Mouse (Mus musculus) left cerebral cortex, adult 9 months (tissue): ENCODE results near the gene Gng12.

Experiments
- DNase-seq, 2 experiments: peaks; one replicate each; pipeline ENCODE4 v3.0.0; 2022; ENCODE audit warnings: low spot score in 2 of 2

Gene Gng12

DNA sequence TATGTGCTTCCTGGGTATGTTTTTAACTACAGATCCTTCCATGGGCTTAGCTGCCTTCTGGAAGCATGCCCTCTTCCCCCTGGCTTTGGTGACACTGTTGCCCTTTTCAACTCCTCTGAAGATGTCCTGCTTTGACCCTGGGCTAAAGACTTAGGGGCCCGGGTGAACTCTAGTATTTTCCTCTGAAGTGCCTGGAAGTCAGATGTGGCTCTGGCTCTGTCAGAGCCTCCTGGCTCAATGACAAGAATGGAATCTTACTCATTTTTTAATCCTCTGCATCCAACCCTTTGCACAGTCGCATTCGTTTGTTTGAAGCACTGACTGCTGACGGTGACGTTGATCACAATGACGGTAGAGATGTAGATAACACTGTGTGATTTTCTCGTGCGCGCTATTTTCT is 96.0 kb downstream of the Gng12 start:
- DNase-seq, result no peak

DNA sequence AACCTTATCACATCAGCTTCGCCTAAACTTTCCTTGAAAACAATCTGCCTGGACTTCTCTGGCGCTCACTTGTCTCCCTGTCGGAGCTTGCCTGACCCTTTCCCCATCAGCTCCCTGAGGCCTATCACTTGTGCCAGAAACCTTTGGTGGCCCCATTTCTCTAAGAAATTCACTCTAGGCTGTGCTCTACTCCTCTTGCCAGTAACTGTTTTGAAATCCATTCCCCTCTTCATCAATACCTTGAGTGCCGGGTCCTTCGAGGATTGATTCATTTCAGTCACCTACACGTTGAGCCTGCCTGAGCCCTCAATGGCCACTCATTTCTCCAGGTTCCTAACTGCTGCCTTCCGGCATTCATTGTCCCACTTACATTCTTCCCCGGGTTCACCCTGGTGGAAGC is 96.6 kb downstream of the Gng12 start:
- DNase-seq, result no peak

DNA sequence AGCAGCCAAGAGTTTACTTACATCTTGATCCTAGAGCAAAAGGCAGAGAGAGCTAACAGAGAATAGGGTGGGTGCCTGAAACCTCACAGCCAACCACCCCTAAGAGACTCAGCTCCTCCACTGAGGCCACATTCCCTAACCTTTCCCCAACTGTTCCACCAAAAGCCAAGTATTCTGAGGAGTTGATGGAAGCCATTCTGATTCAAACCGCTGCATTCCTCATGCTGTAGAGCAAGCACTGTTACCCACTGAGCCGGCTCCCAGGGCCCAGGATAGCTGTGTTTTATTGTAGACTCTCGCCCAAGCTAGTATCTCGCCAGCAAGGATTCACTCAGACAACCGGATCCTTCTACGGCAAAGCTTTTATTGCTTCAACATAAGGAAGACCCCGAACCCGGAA is 98.8 kb downstream of the Gng12 start:
- no peak for DNase-seq

DNA sequence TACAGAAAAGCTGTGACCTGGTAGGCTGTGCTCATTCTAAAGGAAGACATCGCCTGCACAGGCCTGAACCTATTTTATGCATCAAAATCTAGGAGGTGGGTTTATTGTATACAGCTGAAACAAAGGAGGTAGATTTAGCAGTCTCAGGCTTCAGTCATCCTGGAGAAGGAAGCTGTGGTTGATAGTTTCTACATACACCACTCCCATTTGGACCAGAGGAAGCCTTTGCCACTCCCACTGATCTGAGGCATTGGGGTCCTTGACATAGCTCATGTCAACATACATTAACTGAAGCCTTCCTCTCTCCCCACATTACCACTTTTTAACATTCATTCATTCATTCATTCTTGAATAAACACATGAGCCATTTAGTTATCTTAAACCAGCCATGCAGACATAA is 99.6 kb downstream of the Gng12 start:
- DNase-seq, result no peak

DNA sequence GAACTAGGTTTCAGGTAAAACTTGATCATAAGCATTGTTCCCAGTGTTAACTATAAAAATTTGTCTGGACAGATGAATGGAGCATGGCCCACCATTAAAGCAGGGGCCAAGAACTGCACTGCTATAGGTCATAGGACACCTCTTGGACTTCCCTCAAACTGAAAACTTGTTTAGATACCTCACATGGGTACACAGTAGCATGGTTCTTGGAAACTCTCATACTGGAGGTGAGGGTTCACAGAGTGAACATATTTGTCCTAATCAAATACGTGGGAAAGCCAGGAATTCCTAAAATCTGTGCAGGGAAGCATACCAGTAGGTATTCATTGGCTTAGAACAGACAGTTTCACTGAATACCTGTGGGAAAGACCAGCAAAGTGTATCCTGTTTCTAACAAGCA is 100.1 kb downstream of the Gng12 start:
- DNase-seq, result no peak

DNA sequence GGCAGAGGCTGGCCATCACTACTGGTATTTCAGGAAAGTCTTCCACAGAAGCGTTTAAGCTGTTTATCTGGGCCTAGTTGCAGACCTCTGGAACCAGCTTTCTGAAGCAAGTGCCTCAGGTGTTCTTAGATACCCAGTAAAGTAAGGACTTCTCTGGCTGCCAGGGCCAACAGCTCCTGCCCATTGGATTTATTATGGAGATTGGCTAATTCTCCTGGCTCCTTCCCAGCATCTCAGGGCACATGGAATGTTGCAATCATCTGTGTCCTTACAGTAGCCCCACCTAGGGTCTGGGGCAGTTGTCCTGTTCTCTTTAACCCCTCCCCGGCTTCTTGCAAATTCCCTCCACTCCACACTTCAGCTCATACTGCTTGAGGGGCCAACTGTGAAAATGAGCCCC is 102.4 kb downstream of the Gng12 start:
- no peak for DNase-seq

DNA sequence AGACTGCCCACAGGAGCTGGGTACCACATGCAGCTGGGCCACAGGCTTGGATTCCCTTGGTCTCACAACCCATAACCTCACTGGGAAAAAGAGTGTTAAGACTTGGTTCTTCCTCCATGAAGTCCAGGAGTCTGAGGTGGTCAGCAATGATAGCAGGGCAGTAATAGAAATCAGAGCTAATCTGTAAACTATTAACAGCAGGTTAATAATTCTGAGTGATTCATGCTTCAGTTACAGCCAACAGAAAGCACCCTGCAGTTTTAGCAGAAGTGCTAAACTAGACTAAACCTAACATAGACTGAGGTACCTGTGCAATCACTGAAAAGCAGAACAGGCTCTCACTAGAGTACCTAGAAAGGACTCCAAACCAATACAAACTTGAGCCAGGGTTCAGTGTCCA is 103.6 kb downstream of the Gng12 start:
- DNase-seq, result no peak

DNA sequence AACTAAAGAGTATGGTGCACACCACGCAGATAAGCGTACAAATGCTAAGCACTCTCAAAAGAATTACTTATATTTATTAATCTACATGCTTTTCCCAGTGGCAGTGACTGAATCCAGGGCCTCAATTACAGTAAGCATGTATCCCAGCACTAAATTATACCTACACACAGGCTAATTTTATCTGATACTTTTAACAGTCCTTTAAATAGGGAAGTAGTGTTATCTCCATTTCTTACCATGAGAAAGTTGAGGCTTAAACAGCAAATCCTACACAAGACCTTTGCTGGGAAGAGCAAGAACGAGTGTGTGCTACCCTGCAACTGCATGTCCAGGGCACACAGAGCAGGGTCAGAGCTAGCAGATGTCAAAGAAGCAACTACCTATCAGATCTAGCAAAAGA is 113.7 kb downstream of the Gng12 start:
- DNase-seq, result no peak

DNA sequence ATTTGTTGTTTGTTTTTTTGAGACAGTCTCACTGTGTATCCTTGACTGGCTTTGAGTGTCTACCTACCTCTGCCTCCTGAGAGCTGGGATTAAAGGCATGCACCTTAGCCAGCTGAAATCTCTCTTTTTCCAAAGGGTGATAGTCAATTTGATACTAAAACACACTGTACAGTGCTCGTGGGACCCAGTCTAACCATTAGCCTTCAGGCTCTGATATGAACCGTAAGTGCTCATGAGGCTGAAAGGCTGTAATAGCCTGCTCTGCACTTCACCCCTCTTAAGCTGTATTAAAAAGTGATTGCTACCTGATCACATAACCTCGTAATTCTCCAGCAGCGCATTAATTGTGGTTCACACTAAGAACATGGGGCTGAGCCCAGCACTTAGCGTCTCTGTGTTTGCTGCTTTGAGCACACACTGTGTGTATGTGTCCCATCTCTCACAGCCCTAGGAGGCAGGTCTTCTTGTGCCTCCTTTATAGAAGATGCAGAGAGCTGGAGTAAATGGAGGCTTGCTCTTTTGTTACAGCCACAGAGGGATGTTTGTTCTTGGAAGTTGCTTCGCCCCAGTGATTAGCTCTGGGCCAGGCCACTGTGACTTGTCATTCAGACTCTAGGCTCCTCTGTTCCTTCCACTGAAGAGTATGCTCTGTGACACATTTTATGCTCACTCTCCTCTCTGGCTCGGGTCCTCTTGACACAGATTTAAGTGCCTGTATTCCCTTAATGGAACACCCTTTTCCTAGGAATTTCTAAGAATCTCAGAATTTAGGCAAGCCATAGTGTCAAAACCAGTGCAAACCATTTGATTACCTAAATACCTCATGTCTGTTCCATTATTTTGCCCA is 114.4 kb downstream of the Gng12 start:
- DNase-seq, result no peak

DNA sequence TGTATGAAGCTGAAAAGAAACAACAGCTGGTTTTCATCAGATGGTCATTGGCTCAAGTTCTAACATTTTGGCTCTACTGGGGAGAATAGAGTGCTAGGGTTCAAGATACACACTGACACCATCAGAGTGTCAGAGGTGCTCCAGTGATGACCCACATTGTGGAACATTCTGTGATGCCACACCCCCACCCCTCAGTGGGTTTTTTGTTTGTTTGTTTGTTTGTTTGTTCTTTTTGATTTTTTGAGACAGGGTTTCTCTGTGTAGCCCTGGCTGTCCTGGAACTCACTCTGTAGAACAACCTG is 115.0 kb downstream of the Gng12 start:
- no peak for DNase-seq

DNA sequence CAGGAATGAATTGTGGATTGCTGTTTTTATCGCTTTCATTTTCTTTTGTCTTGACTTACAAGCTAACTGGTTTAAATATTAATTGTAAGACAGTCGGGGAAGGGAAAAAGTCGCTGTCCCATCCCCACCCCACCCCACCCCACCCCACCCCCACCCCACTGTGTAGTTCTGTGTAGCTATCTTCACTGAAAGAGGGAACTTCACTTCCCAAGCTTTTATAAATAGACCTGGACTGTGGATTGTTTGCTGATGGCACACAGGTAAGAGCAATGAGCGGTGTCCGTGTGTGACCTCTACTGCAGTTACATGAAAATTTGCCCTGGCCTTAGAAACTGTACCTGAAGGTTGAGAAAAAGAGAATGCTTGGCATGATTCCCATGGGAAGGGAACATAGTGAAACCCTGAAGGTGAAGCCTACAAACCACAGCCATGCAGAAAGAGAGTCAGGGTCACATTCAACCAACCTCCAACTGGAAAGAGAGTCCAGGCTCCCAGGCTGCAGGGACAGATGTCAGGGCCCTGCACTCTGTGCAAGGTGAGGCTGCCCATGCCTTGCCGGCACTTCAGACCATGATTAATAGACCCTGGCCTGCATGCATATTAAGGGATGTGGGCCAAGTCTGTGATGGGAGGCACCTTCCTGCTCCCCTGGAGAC is 117.2 kb downstream of the Gng12 start:
- no peak for DNase-seq

DNA sequence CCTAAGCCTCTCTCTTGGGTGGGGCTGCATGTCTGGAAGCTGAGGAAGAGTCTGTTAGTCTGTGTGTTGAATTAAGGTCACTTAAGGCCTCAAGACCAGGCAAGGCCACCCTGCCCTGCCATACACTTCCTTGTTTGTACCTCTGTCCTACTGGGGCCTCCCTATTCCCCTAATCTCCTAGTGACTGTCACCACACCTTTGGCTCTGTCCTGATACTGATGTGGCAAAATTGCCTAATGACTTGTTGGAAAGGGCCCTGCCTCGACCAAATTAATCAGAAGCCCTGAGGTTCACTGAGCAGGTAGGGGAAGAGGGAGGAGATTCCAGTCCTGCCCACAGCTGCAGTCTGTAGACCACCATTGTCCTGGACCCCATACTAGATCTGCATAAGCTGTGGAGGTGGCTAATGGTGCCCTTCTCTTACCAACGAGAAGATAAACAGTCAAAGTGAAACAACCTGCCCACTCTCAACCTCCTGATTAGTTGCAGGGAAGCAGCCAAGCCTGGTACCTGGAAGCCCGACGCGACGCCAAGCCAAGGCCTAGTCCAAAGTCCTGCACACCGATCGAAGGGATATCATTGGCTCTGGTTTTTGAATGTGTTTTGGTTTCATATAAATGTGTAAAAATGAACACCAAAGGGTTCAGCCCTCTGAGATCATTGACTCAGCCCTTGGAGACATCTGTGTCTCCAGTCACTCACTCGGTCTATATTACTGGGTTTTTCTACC is 117.9 kb downstream of the Gng12 start:
- no peak for DNase-seq

DNA sequence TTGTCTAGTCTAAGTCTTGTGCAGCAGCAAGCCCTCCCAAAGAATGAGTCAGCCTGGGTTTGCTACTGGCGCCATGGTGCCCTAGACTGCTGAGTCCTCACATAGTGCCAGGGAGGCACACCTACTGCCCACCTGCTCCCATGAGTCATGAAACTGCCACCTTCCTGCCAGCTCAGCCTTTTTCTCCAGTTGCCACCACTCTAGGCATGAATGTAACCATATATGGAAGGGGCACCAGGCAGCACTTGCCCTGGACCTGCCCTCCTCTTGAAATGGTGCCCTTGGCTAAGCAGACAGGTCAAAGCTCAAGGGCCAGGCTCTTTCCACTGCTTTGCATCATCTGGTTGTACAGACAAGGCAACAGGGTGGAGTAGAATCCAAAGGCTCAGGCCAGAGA is 118.5 kb downstream of the Gng12 start:
- peak in 1 of 2 experiments; percentile 41 for DNase-seq

DNA sequence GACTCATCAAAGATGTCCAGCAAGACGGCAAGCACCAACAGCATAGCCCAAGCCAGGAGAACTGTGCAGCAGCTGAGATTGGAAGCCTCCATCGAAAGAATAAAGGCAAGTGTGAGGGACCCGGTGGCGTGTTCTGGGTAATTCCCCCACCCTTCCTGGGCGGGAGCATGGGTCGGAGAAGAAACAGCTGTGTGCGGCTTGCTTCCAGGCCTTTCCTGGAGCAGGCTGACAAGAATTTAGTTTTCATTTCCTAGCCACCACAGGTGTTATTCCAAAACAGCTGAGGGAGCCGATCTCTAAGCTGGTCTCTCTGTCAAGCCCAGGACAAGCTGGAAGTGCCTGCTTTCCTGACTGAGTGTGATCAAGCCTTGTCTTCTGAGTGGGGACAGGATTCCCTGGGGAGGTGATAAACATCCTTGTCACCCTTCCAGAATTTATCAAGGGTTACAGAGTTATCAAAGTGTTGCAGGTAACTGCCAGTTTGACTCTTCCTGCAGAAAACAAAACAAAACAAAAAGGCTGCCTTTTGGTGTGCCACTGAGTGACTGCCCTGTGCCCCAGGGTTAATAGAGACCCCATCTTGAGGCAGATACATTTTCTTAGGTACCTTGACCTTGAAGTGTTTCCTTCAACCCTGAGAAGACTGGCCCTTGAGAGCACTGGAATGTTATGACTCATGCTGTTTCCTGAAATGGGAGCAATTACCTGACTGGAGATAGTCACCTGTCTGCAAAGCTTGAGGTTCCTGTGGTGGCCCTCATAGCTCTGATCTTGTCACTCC is 119.7 kb downstream of the Gng12 start:
- DNase-seq, result no peak

DNA sequence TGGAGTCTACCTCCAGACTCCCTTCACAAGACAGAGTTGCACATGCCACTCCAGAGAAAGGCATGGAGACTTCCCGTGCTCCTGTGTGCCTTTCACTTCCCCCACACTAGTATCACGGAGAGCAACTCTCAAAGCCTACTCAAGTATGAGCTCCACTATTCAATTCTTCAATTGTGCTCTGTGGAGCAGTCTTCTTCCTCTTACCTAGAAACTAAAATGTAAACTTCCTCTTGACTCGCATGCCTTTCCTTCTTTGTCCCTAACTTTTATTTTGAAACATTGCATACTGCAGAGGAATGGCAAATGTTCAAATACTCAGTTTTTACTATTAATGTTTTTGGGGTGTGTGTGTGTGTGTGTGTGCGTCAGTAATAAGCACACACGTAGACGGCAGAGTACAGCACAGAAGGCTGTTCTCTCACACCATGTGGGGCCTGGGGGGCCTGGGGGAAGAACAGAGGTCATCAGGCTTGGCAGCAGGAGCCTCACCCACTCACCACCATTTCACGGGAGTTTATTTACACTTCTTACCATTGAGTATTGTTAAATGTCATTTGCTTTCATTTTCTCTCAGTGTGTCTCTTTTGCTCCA is 120.4 kb downstream of the Gng12 start:
- no peak for DNase-seq

DNA sequence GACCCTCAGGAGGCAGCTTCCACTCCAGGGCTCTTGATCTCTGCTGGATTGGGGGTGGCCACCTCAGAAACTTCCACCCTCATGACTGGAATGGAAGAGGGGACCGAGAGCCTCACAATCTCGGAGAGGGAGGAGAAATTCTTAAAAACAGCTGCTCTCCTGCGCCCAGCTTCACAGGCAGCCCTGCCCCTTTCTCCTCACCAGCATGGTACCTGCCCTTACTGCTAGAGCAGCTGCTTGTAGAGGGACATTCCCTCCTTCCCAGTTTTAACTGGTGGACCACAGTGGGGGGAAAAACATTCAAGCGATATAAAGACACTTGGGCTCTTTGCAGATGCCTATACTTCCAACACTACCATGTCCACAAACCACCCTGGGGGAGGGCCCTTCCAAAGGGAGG is 122.2 kb downstream of the Gng12 start:
- DNase-seq, result no peak

DNA sequence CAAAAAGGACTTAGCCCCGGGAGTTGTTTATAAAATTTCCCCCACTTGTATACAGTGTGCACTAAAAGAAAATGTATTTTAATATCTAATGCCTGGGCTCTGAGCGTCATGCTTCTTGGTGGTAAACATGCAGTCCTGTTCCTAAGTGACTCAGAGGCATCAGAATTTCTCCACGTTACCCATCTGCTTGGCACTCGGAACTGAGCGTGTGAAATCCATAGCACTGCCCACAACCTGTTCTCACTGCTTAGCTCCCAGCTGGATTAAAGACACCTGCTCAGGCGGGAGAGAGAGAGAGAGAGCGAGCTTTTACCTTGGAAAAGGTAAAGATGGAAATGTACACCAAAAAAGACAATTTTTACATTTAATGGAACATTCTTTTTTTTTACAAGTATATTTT is 122.8 kb downstream of the Gng12 start:
- peak in 1 of 2 experiments; percentile 55 for DNase-seq

DNA sequence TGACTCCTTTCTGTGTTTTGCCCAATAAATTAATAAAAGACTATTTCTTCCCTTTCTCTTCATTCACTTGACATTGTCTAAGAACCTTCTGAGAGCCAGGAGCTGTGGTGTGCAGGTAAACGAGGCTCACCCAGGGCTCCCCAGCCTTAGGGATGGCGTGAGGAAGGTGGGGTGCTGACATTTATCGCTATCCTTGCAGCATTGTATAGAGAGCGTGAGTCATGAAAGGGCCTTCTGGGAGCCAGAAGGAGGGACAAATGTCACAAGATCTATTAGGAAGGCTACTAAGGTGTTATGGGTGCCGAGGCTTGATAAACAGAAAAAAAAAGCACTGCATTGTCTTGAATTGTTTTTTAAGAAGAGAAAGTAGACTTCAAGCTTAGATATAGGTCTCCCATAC is 125.1 kb downstream of the Gng12 start:
- DNase-seq, result no peak

DNA sequence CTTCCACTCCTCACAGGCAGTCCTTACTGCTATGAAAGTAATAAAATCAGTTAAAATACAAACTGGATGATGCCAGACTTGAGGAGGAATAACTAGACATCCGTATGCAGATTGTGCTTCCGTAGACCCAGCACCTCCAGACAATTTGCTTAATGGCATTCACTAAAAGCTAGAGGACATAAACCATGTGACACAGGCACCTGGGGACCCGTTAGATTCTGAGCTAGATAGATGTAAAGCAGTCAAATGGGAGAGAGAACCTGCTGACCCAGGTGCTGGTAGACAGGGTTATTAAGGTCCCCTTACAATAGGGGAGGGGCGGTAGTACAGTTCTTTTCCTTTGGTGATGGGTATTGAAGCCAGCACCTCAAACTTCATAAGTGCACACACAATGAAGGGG is 127.5 kb downstream of the Gng12 start:
- no peak for DNase-seq

DNA sequence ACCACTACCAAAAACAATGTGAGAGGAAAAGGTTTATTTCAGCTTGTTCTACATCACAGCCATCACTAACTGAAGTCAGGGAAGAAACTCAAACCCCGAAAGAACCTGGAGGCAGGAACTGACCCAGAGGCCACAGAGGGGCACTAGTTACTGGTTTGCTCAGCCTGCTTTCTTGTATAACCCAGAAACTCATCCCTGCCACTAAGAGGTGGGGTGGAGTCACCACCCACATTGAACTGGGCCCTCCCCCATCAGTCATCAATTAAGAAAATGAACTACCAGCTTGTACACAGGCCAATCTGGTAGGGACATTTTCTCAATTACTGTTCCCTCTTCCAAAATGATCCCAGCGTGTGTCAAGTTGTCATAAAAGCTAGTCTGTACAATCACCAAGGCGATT is 130.5 kb downstream of the Gng12 start:
- DNase-seq, result no peak

DNA sequence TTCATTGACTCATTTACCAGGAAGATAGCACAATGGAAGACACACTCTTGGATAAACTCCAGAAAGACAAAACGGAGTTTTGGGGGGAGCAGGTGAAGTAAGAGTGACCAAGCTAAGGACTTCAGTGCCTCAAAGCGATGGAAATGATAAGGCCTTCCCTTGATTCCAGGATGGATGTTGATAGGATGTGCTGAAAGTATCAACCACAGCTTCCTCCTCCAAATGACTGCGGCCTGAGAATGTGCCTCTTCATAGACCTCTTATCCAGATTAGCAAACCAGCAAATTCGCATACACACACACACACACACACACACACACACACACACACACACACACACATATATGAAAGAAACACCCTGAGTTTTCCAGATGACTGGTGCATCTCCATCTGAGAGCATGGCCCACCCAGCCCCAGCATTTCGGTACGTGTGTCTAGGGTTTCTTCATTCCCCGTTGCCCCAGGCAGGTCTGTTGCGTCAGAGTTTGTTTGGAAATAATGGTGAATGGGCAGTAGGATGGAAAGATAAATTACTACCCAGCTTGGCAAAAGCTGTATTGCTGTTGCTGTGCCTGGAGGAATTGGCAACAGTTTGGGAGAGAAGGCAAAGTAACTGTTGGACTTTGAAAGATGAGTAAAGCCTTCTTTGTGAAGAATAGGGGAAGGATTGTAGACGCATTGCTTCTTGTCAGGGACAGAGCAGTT is 131.4 kb downstream of the Gng12 start:
- DNase-seq, result no peak
